Mouse (Mus musculus) layer of hippocampus, adult 18-20 months (tissue): ENCODE measurements around the gene Gm12166. TPM values are rescaled to one million over a fixed set of nuclear protein-coding genes. Genes with fewer than 3 reads are reported as not detected.

Experiments used
- DNase-seq, 2 experiments: peaks; one replicate each; pipeline ENCODE4 v3.0.0; 2022; ENCODE audit warnings: low spot score in 2 of 2
- microRNA-seq, 2 experiments: library from miRNA; unstranded; fragments of <30 nt; microRNA quantifications; one replicate each; pipeline ENCODE4 v1.2.0; 2021
- total RNA-seq, 2 experiments: library from RNA; stranded (reverse); gene quantifications; 2 replicates each; pipeline ENCODE4 v1.2.3; 2021

Gene Gm12166
- total RNA-seq, 2 experiments from 2014 or later: 1.1 to 3.2 TPM

DNA sequence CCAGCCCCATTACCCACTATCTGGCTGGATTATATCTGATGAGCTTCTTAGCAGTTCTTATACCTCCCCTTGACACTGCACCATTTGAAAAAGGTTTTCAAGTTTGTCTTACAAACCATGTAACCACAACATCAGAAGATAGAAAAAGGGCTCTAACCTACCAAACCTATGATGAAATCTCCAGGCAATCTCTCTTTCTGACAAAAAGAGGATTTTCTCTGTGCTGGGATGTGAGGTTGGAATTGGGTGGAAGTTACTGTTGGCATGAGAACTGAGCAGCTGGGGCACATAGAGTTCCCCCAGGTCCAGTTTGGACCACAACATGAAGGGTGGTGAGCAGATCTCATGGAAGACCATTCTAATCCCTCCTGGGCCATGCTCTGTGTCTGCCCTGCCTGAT, 30.3 kb downstream of the Gm12166 start:
- no peak for DNase-seq

DNA sequence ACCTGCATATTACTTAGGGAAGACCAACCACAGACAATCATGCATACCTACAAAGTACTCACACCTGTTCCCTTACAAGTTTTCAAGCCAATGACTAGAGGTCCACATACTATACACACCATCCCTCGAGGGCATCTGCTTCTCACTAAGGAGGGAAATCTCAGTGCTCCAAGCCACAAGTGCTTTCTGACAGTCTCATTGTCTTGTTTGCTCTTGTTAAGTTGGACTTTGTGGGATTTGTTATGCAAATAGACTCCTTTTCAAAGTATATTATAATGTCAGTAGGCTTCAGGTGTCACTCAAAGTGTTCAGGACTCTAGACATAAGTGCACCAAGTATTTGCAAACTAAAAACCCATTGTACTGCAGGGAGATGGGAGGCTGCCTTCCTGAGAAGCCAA, 31.9 kb downstream of the Gm12166 start:
- DNase-seq: no peak

DNA sequence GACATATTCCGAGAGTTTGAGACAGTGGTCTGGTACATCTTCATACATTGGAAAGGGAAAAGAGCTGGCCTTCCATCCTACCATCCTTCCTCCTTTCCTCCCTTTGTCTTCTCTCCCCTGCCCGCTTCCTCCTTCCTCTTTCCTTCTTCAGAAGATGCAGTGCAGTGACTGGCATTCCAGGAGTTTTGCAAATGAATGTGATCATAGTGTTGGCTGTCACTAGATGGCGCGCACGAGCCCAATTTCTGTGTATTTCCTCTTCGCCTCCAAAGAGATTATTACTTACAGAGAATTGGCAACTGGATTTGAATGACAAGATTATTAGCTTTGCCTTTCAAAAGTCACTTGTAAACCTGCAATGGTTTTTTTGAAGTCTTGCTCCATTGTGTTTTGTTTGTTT, 36.1 kb downstream of the Gm12166 start:
- peak; percentile 37 to 82 for DNase-seq

Small RNA genes within 50 kb of the gene (microRNA-seq; reads per million reads assigned to microRNA genes)
- gene Mir8100: 0 to 0.25 reads per million in 2 experiments

Other genes starting within 250 kb of the Gm12166 start
- 10 to 100 TPM; 56.1 to 59.0 TPM for gene Clint1, start 200.3 kb downstream of the Gm12166 start, total RNA-seq
- 10 to 100 TPM; 24.4 to 28.8 TPM for gene Lsm11, start 107.4 kb downstream of the Gm12166 start, total RNA-seq
- gene Thg1l, start 96.8 kb downstream of the Gm12166 start, total RNA-seq: 1 to 10 TPM; 9.4 to 9.7 TPM
- under 1 TPM in 1 of 2 experiments, not detected in 1; 0.10 TPM for gene Sox30, start 72.0 kb downstream of the Gm12166 start, total RNA-seq
- 10 to 100 TPM; 10.5 to 10.9 TPM for gene Adam19, start 3.7 kb upstream of the Gm12166 start, total RNA-seq
- 1 to 10 TPM; 1.4 to 2.1 TPM for gene Nipal4, start 114.2 kb upstream of the Gm12166 start, total RNA-seq
- gene Fndc9, start 183.2 kb upstream of the Gm12166 start, total RNA-seq: 1 to 10 TPM in 1 of 2 experiments, under 1 TPM in 1; 0.63 to 1.3 TPM